Mouse (Mus musculus): Measurements from ENCODE around the gene Taf12. TPM values are rescaled to one million over a fixed set of nuclear protein-coding genes. Genes with fewer than 3 reads are reported as not detected.

Taf12 gene
- polyA plus RNA-seq, 2 experiments: 24.5 to 48.7 TPM

GRCm38 (mm10) chr4:132305276-132305675 lies 31.1 kb downstream of the Taf12 start:
- ATAC-seq (ENCODE audit: insufficient read depth) (no peak), DNase-seq (ENCODE audit: low read depth in 3 of 3, low spot score in 3 of 3) (no peak)
- H3K9me3 ChIP-seq (ENCODE audit: control insufficient read depth, low read length): no peaks in the 10 kb centered on the region
- no peak overlapping the region for H3K4me3 ChIP-seq (ENCODE audit: insufficient read depth in 1 of 2, low read depth in 2 of 2, low read length in 2 of 2)
- 19% methylated on average over 8 of the region's 8 CpGs for WGBS (ENCODE audit: insufficient replicate concordance)
- H3K36me3 ChIP-seq (replicated peaks; ENCODE audit: control insufficient read depth, insufficient read depth, low read depth): peaks cover 11% of the 10 kb centered on the region
- peaks cover 6 to 24% of the 10 kb centered on the region in 2 experiments; a peak in 3 of 4 replicates for H3K4me1 ChIP-seq (replicated peaks; ENCODE audit: control insufficient read depth in 2 of 2, insufficient read depth in 2 of 2, low read length in 1 of 2)
- no peak for TF ChIP-seq CTCF (IDR thresholded peaks at IDR 0.05; ENCODE audit: low read depth)
- TF ChIP-seq EP300 (IDR thresholded peaks at IDR 0.05; ENCODE audit: low read depth): no peak
- H3K4me2 ChIP-seq (ENCODE audit: low read depth): no peak overlapping the region
- no peaks in the 10 kb centered on the region for H3K27me3 ChIP-seq (ENCODE audit: control insufficient read depth, insufficient read depth, low read length)
- no peak overlapping the region for H3K9ac ChIP-seq (replicated peaks)
- no peak overlapping the region for H3K27ac ChIP-seq

GRCm38 (mm10) chr4:132306004-132306403 lies 31.8 kb downstream of the Taf12 start:
- no peak overlapping the region for H3K9ac ChIP-seq (replicated peaks)
- peaks cover 6 to 27% of the 10 kb centered on the region in 2 experiments; a peak in 3 of 4 replicates for H3K4me1 ChIP-seq (replicated peaks; ENCODE audit: control insufficient read depth in 2 of 2, insufficient read depth in 2 of 2, low read length in 1 of 2)
- no peaks in the 10 kb centered on the region for H3K9me3 ChIP-seq (ENCODE audit: control insufficient read depth, low read length)
- no peaks in the 10 kb centered on the region for H3K27me3 ChIP-seq (ENCODE audit: control insufficient read depth, insufficient read depth, low read length)
- H3K4me3 ChIP-seq (ENCODE audit: insufficient read depth in 1 of 2, low read depth in 2 of 2, low read length in 2 of 2): no peak overlapping the region
- WGBS (ENCODE audit: insufficient replicate concordance): 54% methylated on average over 6 of the region's 6 CpGs
- TF ChIP-seq CTCF (IDR thresholded peaks at IDR 0.05; ENCODE audit: low read depth): no peak
- TF ChIP-seq EP300 (IDR thresholded peaks at IDR 0.05; ENCODE audit: low read depth): no peak
- H3K4me2 ChIP-seq (ENCODE audit: low read depth): no peak overlapping the region
- peaks cover 18% of the 10 kb centered on the region for H3K36me3 ChIP-seq (replicated peaks; ENCODE audit: control insufficient read depth, insufficient read depth, low read depth)
- no peak for DNase-seq (ENCODE audit: low read depth in 3 of 3, low spot score in 3 of 3)
- no peak for ATAC-seq (ENCODE audit: insufficient read depth)
- no peak overlapping the region for H3K27ac ChIP-seq

- WGBS (ENCODE audit: insufficient replicate concordance): under 1% methylated on average over 41 of the region's 41 CpGs
- DNase-seq (ENCODE audit: low read depth in 3 of 3, low spot score in 3 of 3): peak; percentile 80 to 86 (median 81)
- peak; percentile 83 for ATAC-seq (ENCODE audit: insufficient read depth)
- Histone ChIP-seq H3K27me3 (ENCODE audit: control insufficient read depth, insufficient read depth, low read length) (no peaks in the 10 kb centered on the region), H3K4me1 (replicated peaks; ENCODE audit: control insufficient read depth in 2 of 2, insufficient read depth in 2 of 2, low read length in 1 of 2) (peaks cover 3 to 22% of the 10 kb centered on the region in 2 experiments; a peak in 3 of 4 replicates), H3K9ac (replicated peaks) (peak overlapping the region; percentile 88), H3K36me3 (replicated peaks; ENCODE audit: control insufficient read depth, insufficient read depth, low read depth) (peaks cover 20% of the 10 kb centered on the region), H3K9me3 (ENCODE audit: control insufficient read depth, low read length) (no peaks in the 10 kb centered on the region), H3K27ac (peak overlapping the region; percentile 75), H3K4me3 (ENCODE audit: insufficient read depth in 1 of 2, low read depth in 2 of 2, low read length in 2 of 2) (peak overlapping the region; percentile 79 to 86), H3K4me2 (ENCODE audit: low read depth) (peak overlapping the region; percentile 72)
- TF ChIP-seq CTCF (IDR thresholded peaks at IDR 0.05; ENCODE audit: low read depth) (0 out of 2 replicates have a peak, but pooled peaks have one; percentile 21), EP300 (IDR thresholded peaks at IDR 0.05; ENCODE audit: low read depth) (peak; percentile 44)
These were observed 34.4 kb downstream of the Taf12 start for GRCm38 (mm10) chr4:132308437-132309139.

- WGBS (ENCODE audit: insufficient replicate concordance): under 1% methylated on average over 15 of the region's 15 CpGs
- ATAC-seq (ENCODE audit: insufficient read depth): no peak
- H3K27me3 ChIP-seq (ENCODE audit: control insufficient read depth, insufficient read depth, low read length): no peaks in the 10 kb centered on the region
These were observed 35.1 kb downstream of the Taf12 start for GRCm38 (mm10) chr4:132309140-132309848.

More at GRCm38 (mm10) chr4:132309140-132309848, 35.1 kb downstream of the Taf12 start:
- peak; percentile 14; the same call in 1 of the 2 replicates for TF ChIP-seq CTCF (IDR thresholded peaks at IDR 0.05; ENCODE audit: low read depth)
- 0 out of 2 replicates have a peak, but pooled peaks have one; percentile 14 for TF ChIP-seq EP300 (IDR thresholded peaks at IDR 0.05; ENCODE audit: low read depth)
- Histone ChIP-seq H3K9me3 (ENCODE audit: control insufficient read depth, low read length) (no peaks in the 10 kb centered on the region), H3K4me2 (ENCODE audit: low read depth) (peak overlapping the region; percentile 72), H3K4me1 (replicated peaks; ENCODE audit: control insufficient read depth in 2 of 2, insufficient read depth in 2 of 2, low read length in 1 of 2) (peaks cover 3 to 20% of the 10 kb centered on the region in 2 experiments; a peak in 3 of 4 replicates), H3K9ac (replicated peaks) (peak overlapping the region; percentile 88), H3K27ac (peak overlapping the region; percentile 75), H3K4me3 (ENCODE audit: insufficient read depth in 1 of 2, low read depth in 2 of 2, low read length in 2 of 2) (peak overlapping the region; percentile 79 to 86), H3K36me3 (replicated peaks; ENCODE audit: control insufficient read depth, insufficient read depth, low read depth) (peaks cover 20% of the 10 kb centered on the region)
- peak in 2 of 3 experiments; percentile 42 to 44 for DNase-seq (ENCODE audit: low read depth in 3 of 3, low spot score in 3 of 3)

All from liver, embryonic 14.5 days (tissue).